Mouse (Mus musculus) lung, postnatal 0 days (tissue): ENCODE measurements around the gene Ptpn13.

Experiments used
- CTCF ChIP-seq: IDR thresholded peaks from 2 replicates; pipeline ENCODE4 v1.5.1; 2016; ENCODE audit warnings: antibody characterized with exemption, mild to moderate bottlenecking
- EP300 ChIP-seq: IDR thresholded peaks from 2 replicates; pipeline ENCODE4 v1.6.1; 2016; ENCODE audit warnings: antibody characterized with exemption, mild to moderate bottlenecking, control low read depth

DNA sequence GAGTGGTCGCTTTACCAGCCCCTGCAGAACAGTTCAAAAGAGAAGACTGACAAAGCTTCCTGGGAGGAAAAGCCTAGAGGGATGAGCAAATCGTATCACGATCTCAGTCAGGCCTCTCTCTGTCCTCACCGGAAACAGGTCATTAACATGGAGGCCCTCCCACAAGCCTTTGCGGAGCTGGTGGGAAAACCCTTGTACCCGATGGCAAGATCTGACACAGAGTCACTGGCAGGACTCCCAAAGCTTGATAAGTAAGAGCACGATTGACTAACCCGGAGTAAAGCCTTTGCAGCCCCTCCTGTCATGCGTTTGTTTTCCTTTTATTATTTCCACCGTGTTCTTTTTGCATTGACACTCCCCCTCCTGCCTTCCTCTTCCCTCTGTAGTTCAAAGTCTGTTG lies 116.1 kb downstream of the Ptpn13 start:
- no peak for TF ChIP-seq CTCF
- no peak for TF ChIP-seq EP300
